Mouse (Mus musculus) liver, embryonic 14.5 days (tissue): Measurements from ENCODE around the gene Ror1.

ENCODE experiments used
- CTCF ChIP-seq: IDR thresholded peaks from 2 replicates; pipeline ENCODE4 v1.5.1; 2016; ENCODE audit warnings: antibody characterized with exemption, low read depth, control low read depth
- EP300 ChIP-seq: IDR thresholded peaks from 2 replicates; pipeline ENCODE4 v1.6.1; 2016; ENCODE audit warnings: antibody characterized with exemption, low read depth

GRCm38 (mm10) chr4:100107593-100107992 is 12.0 kb downstream of the Ror1 start:
- no peak for TF ChIP-seq CTCF
- TF ChIP-seq EP300 = no peak
